Mouse (Mus musculus) MEL (cell line): ENCODE measurements around the gene Pcbp4.

Source experiments
- CTCF ChIP-seq, 3 experiments: IDR thresholded peaks in 2 of 3; conservative IDR thresholded peaks in 1 of 3; 2 replicates each; pipeline ENCODE4 v1.5.1; 2011 to 2012; ENCODE audit warnings: low read length in 3 of 3, low read depth in 2 of 3, mild to moderate bottlenecking in 2 of 3, improper control_type of control experiment in 1 of 3, inconsistent platforms in 1 of 3, mixed read lengths in 1 of 3, moderate library complexity in 1 of 3; ENCODE audit not compliant: control insufficient read depth in 1 of 3, insufficient read depth in 1 of 3, poor library complexity in 1 of 3, severe bottlenecking in 1 of 3
- E2F4 ChIP-seq: IDR thresholded peaks from 2 replicates; pipeline ENCODE4 v1.6.1; 2011; ENCODE audit warnings: low read depth, low read length, improper control_type of control experiment, borderline replicate concordance
- EP300 ChIP-seq, 2 experiments: IDR thresholded peaks; 2 replicates each; pipeline ENCODE4 v1.6.1; 2011; ENCODE audit warnings: improper control_type of control experiment in 2 of 2, low read length in 2 of 2, low read depth in 1 of 2, mild to moderate bottlenecking in 1 of 2
- ETS1 ChIP-seq: IDR thresholded peaks from 2 replicates; pipeline ENCODE4 v1.6.1; 2012; ENCODE audit warnings: low read depth, mild to moderate bottlenecking, inconsistent platforms, low read length, improper control_type of control experiment, moderate library complexity
- MAZ ChIP-seq: IDR thresholded peaks from 2 replicates; pipeline ENCODE4 v1.6.1; 2012; ENCODE audit warnings: low read depth, mild to moderate bottlenecking, inconsistent platforms, low read length, improper control_type of control experiment
- NELFE ChIP-seq: IDR thresholded peaks from 2 replicates; pipeline ENCODE4 v1.6.1; 2011; ENCODE audit warnings: low read depth, low read length, improper control_type of control experiment
- POLR2A ChIP-seq, 2 experiments: IDR thresholded peaks; 2 replicates each; pipeline ENCODE4 v1.6.1; 2011 to 2012; ENCODE audit warnings: low read length in 2 of 2, mild to moderate bottlenecking in 2 of 2, control low read depth in 1 of 2, improper control_type of control experiment in 1 of 2, low read depth in 1 of 2, moderate library complexity in 1 of 2; ENCODE audit not compliant: control insufficient read depth in 1 of 2, insufficient read depth in 1 of 2, poor library complexity in 1 of 2
- POLR2AphosphoS2 ChIP-seq: IDR thresholded peaks from 2 replicates; pipeline ENCODE4 v1.6.1; 2011; ENCODE audit warnings: low read length, improper control_type of control experiment
- POLR2AphosphoS5 ChIP-seq: IDR thresholded peaks from 2 replicates; pipeline ENCODE4 v1.6.1; 2012; ENCODE audit warnings: low read depth, borderline replicate concordance, mild to moderate bottlenecking, inconsistent platforms, low read length, moderate library complexity, mixed read lengths
- RAD21 ChIP-seq: IDR thresholded peaks from 2 replicates; pipeline ENCODE4 v1.6.1; 2011; ENCODE audit warnings: mild to moderate bottlenecking, low read depth, low read length, improper control_type of control experiment
- TAL1 ChIP-seq: IDR thresholded peaks from 2 replicates; pipeline ENCODE4 v1.6.1; 2012; ENCODE audit warnings: mild to moderate bottlenecking, inconsistent platforms, low read length, moderate library complexity, mixed read lengths
- UBTF ChIP-seq: IDR thresholded peaks from 2 replicates; pipeline ENCODE4 v1.6.1; 2012; ENCODE audit warnings: low read depth, mild to moderate bottlenecking, inconsistent platforms, low read length, improper control_type of control experiment, moderate library complexity, borderline replicate concordance; ENCODE audit not compliant: insufficient read depth
- USF2 ChIP-seq, 2 experiments: IDR thresholded peaks; 2 replicates each; pipeline ENCODE4 v1.6.1; 2011 to 2012; ENCODE audit warnings: improper control_type of control experiment in 2 of 2, low read length in 2 of 2, borderline replicate concordance in 1 of 2, inconsistent platforms in 1 of 2, low read depth in 1 of 2, mild to moderate bottlenecking in 1 of 2; ENCODE audit not compliant: insufficient read depth in 1 of 2
- ZC3H11A ChIP-seq: IDR thresholded peaks from 2 replicates; pipeline ENCODE4 v1.6.1; 2012; ENCODE audit warnings: low read depth, mild to moderate bottlenecking, inconsistent platforms, low read length, improper control_type of control experiment

DNA sequence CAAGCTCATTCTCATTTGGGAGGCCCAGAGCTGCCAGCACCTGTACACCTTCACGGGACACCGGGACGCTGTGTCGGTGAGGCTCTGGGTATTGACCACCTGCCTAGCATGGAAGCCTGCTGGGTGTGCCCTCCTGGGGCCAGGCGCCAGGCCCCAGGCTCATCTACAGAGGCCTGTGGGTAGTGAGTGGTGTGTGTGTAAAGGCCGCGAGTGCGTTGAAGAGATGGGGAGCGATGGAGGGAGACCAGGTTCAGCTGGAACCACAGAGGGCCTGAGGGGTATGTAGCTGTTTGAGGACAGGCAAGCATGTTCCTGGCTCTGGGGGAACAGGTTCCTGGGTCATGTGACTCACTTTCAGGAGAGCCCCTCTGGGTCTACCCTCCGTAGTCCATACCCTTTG is 30.0 kb downstream of the Pcbp4 start:
- TF ChIP-seq ETS1: no peak
- TF ChIP-seq CTCF (IDR thresholded peaks at IDR 0.05 in 2 of 3, conservative IDR thresholded peaks at IDR 0.05 in 1 of 3; ENCODE audit: control insufficient read depth in 1 of 3, insufficient read depth in 1 of 3, low read depth in 2 of 3, low read length in 3 of 3, poor library complexity in 1 of 3, severe bottlenecking in 1 of 3): no peak
- TF ChIP-seq POLR2AphosphoS2: no peak
- TF ChIP-seq POLR2A (IDR thresholded peaks at IDR 0.05; ENCODE audit: control insufficient read depth in 1 of 2, insufficient read depth in 1 of 2, low read depth in 1 of 2, low read length in 2 of 2, poor library complexity in 1 of 2): no peak
- TF ChIP-seq POLR2AphosphoS5: no peak
- TF ChIP-seq NELFE: no peak
- TF ChIP-seq TAL1: no peak
- no peak for TF ChIP-seq EP300 (IDR thresholded peaks at IDR 0.05; ENCODE audit: low read depth in 1 of 2, low read length in 2 of 2)
- TF ChIP-seq RAD21: no peak
- no peak for TF ChIP-seq MAZ
- no peak for TF ChIP-seq USF2 (IDR thresholded peaks at IDR 0.05; ENCODE audit: borderline replicate concordance in 1 of 2, insufficient read depth in 1 of 2, low read depth in 1 of 2, low read length in 2 of 2)
- TF ChIP-seq ZC3H11A: no peak
- TF ChIP-seq UBTF: no peak
- TF ChIP-seq E2F4: no peak
